Mouse (Mus musculus): ENCODE data around the gene Rbm6.

The Rbm6 gene

GRCm38 (mm10) chr9:107746679-107747078 lies 126.4 kb downstream of the Rbm6 start:
- DNase-seq, result no peak

DNA sequence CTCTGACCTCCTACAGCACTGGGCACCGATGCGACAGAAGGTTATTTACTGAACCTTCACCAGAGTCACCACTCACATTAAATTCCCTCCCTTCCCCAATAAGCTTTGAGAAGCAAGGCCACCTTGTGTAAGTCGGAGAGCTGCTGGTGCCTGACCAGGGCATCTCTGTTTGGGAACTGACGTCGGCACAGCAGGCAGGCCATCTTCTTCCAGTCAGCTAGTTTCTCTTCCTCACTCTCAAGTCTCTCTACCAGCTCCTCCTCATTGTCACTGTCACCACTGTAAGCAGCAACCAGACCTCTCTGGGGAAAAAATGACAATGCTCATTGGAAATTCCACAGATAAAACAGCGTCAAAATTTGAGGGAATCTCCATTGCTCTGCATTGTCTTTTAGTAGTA lies 129.0 kb downstream of the Rbm6 start:
- no peak for DNase-seq

GRCm38 (mm10) chr9:107738841-107739202 lies 134.2 kb downstream of the Rbm6 start:
- peak; percentile 41 for DNase-seq

DNA sequence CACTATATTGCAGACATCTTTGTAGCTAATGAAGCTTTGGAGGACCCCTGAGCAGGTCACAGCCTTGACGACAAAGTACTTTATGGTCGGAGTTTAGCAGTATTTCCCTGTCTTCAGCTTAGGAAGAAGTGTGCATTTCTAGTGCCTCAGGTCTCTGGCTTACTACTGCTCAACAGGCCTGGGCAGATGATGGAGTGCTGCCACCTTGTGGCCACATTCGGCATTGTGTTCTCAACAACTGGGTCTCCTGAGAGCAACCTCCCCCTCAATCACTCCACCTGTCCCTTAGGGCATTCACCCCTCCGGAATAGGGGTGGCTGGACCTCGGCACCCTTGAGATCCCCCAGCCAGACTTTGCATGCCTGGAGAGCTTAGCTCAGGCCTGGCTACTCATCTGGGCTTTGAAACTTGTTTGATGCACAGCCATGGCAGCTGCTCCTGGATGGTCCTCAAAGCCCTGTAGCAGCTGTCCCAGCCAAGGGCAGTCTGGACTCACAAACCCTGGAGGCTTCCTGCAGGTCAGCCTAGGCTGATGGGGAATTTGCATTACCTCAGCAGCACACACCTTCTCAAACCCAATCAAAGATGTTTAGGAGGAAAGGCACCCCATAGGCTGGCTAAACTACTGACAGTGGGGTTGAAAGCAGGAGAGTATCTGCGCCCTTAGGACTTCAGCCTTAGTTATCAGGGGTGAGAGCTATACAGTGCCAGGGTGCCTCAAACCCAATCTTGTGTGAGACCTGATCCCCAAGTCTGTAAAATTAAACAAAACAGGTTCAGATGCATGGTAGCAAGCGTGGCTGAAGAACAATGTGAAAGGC lies 134.8 kb downstream of the Rbm6 start:
- DNase-seq, result peak; percentile 81

- peak; percentile 57 for DNase-seq
Observed at GRCm38 (mm10) chr9:107736185-107736485, 136.9 kb downstream of the Rbm6 start.

GRCm38 (mm10) chr9:107735356-107736184 lies 137.5 kb downstream of the Rbm6 start:
- peak; percentile 50 for DNase-seq

DNA sequence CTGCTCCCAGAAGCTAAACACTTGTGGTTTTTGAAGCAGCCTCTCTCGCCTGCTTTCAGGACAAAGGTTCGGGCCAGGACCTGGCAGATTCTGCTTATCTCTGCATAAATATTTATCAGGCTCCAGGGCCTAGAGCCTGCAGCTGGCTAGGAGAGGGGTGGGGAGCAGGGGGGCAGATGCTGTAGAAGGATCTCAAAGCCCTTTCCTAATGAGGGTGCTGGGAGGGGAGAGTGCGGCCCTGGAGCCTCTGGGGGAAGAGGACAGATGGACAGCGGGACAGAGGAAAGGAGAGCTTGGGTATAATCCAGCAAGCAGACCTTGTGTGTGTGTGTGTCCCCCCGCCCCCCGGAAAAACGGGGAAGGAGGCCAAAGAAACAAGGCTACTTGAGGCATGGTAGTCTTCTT lies 138.5 kb downstream of the Rbm6 start:
- DNase-seq, result peak; percentile 12

GRCm38 (mm10) chr9:107729709-107730108 lies 143.3 kb downstream of the Rbm6 start:
- no peak for DNase-seq

GRCm38 (mm10) chr9:107728919-107729670 lies 143.9 kb downstream of the Rbm6 start:
- DNase-seq, result no peak

GRCm38 (mm10) chr9:107727041-107727440 lies 146.0 kb downstream of the Rbm6 start:
- DNase-seq, result peak; percentile 5

DNA sequence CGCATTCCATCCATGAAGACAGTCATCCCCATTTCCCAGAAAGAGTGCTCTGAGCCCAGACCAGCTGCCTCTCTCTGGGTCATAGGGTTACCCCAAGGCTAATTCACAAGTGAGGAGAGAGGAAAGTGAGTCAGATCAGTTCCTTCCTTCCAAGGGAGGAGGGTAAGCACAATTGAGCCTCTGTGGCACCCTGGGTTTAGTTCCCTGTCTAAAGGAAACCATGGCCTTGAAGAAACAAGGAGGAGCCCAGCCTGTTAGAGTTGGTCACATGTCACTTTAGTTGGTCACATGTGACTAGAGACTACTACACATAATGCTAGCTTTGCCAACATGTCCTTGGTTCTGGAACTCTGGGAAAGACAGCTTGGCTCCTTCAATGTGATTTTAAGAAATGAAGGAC lies 148.2 kb downstream of the Rbm6 start:
- no peak for DNase-seq

GRCm38 (mm10) chr9:107723794-107724531 lies 149.1 kb downstream of the Rbm6 start:
- peak; percentile 6 for DNase-seq

Measured in cerebellum, adult 9-11 months (tissue).